Mouse (Mus musculus): Measurements from ENCODE around the gene Gm5849. TPM values are rescaled to one million over a fixed set of nuclear protein-coding genes. Genes with fewer than 3 reads are reported as not detected.

Gene Gm5849
- polyA plus RNA-seq (2012; rRNA removed; ENCODE audit: low replicate concordance), result not detected in 2 replicates

DNA sequence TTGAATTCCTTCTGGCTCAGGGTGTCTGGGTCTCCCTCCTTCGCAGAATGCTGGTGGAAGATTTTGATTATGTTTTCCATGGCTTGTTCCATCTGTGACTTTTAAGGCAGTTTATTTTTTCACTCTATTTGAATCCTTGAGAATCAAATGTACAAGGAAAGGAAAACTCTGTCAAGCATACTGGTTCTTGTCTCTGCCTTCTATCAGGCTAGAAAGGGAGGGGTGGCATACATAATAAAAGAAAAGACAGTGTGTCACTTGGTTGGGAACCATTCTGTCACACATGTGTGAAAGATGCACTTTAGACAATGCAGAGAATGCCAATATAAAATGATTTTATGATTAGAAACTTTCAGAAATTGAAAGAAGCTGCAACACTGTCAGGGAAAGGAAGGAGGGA lies at the start of gene Gm5849:
Gm5849 (minus strand) TSS at position 101 of the 400 bp plus-strand sequence.

DNA sequence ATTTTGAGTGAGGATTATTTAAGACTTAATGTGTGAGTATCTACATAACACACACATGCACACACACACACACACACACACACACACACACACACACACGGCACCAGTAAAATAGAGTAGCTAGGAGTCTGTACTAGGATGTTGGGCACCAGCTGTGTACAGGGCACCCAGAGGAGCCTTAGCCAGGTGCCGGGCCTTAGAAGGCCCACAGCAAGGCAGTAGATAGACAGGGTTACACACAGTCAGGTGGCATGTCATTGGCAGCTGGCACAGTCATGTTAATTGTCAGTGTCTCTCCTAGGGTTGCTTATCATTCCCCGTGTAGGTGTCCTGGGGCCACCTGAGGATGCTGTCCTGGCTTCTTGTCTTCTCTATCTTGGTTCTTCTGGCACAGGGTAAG lies 51.1 kb downstream of the Gm5849 start, which contains the start of gene Pglyrp4:
Pglyrp4 (plus strand) TSS at position 301 of the 400 bp plus-strand sequence.

Other genes with a start within 250 kb of the Gm5849 start
- 57.6 and 80.1 TPM in 2 replicates for gene S100a16, start 240.6 kb downstream of the Gm5849 start, polyA plus RNA-seq (2012; rRNA removed; ENCODE audit: low replicate concordance)
- gene S100a3, start 217.3 kb downstream of the Gm5849 start, polyA plus RNA-seq (2012; rRNA removed; ENCODE audit: low replicate concordance), result 0.39 TPM in 1 of 2 replicates, not detected in the other
- not detected in 2 replicates for gene S100a2, start 187.6 kb downstream of the Gm5849 start, polyA plus RNA-seq (2012; rRNA removed; ENCODE audit: low replicate concordance)
- not detected in 2 replicates for gene Gm42674, start 176.0 kb downstream of the Gm5849 start, polyA plus RNA-seq (2012; rRNA removed; ENCODE audit: low replicate concordance)
- 0.39 and 0.67 TPM in 2 replicates for gene S100a4, start 174.1 kb downstream of the Gm5849 start, polyA plus RNA-seq (2012; rRNA removed; ENCODE audit: low replicate concordance)
- 0.53 TPM in 1 of 2 replicates, not detected in the other for gene S100a5, start 169.4 kb downstream of the Gm5849 start, polyA plus RNA-seq (2012; rRNA removed; ENCODE audit: low replicate concordance)
- 103 and 214 TPM in 2 replicates for gene S100a6, start 165.0 kb downstream of the Gm5849 start, polyA plus RNA-seq (2012; rRNA removed; ENCODE audit: low replicate concordance)
- gene S100a7a, start 123.9 kb downstream of the Gm5849 start, polyA plus RNA-seq (2012; rRNA removed; ENCODE audit: low replicate concordance), result not detected in 2 replicates
- gene S100a8, start 108.9 kb downstream of the Gm5849 start, polyA plus RNA-seq (2012; rRNA removed; ENCODE audit: low replicate concordance), result not detected in 2 replicates
- not detected in 2 replicates for gene S100a9, start 82.2 kb downstream of the Gm5849 start, polyA plus RNA-seq (2012; rRNA removed; ENCODE audit: low replicate concordance)
- not detected in 2 replicates for gene Pglyrp4, start 51.0 kb downstream of the Gm5849 start, polyA plus RNA-seq (2012; rRNA removed; ENCODE audit: low replicate concordance)

All from duodenum, adult 2 months (tissue).